Mouse (Mus musculus) liver, embryonic 13.5 days (tissue): Measurements from ENCODE around the gene F2rl1. TPM values are rescaled to one million over a fixed set of nuclear protein-coding genes. Genes with fewer than 3 reads are reported as not detected.

Experiments used
- ATAC-seq: fragments of 200-750 bp; cut with Nextera tagmentation; 2 replicates; pipeline ENCODE4 v1.8.0; 2017; ENCODE audit warnings: low read depth, mild to moderate bottlenecking, moderate number of reproducible peaks, moderate library complexity
- DNase-seq: peaks from one replicate; pipeline ENCODE4 v3.0.0; 2022
- H3K27ac ChIP-seq: fragments of 300-500 bp; sonication (generic); 2 replicates; pipeline ENCODE4 v1.5.1; 2015; ENCODE audit warnings: moderate library complexity, mild to moderate bottlenecking, inconsistent platforms
- H3K27me3 ChIP-seq: fragments of 300-500 bp; sonication (generic); 2 replicates; pipeline ENCODE4 v1.6.1; 2015; ENCODE audit warnings: mild to moderate bottlenecking, inconsistent platforms
- H3K36me3 ChIP-seq: fragments of 300-500 bp; sonication (generic); 2 replicates; pipeline ENCODE4 v1.6.1; 2015; ENCODE audit warnings: mild to moderate bottlenecking, inconsistent platforms
- H3K4me1 ChIP-seq: fragments of 300-500 bp; sonication (generic); replicated peaks from 2 replicates; pipeline ENCODE4 v1.6.1; 2015; ENCODE audit warnings: inconsistent platforms
- H3K4me2 ChIP-seq: fragments of 300-500 bp; sonication (generic); 2 replicates; pipeline ENCODE4 v1.6.1; 2015; ENCODE audit warnings: inconsistent platforms, mild to moderate bottlenecking, moderate library complexity
- H3K4me3 ChIP-seq: fragments of 300-500 bp; sonication (generic); replicated peaks from 2 replicates; pipeline ENCODE4 v1.5.1; 2015; ENCODE audit warnings: mild to moderate bottlenecking, inconsistent platforms
- H3K9ac ChIP-seq: fragments of 300-500 bp; sonication (generic); 2 replicates; pipeline ENCODE4 v1.6.1; 2015; ENCODE audit warnings: mild to moderate bottlenecking, inconsistent platforms
- H3K9me3 ChIP-seq: fragments of 300-500 bp; sonication (generic); replicated peaks from 2 replicates; pipeline ENCODE4 v1.6.1; 2016; ENCODE audit warnings: inconsistent platforms
- WGBS: fragments of 180-500 bp; shearing (Covaris S2); methylation state at CpG from one replicate; pipeline ENCODE4 v1.1.7; 2015; ENCODE audit not compliant: insufficient replicate concordance; 5-methylcytosine and 5-hydroxymethylcytosine counted together
- polyA plus RNA-seq: library from polyadenylated mRNA; unstranded; fragments of >200 nt; fragmentation: Nextera tagmentation; extraction: Ambion mirVana; gene quantifications from 2 replicates; pipeline ENCODE4 v1.2.1, GENCODE M21; 2015

F2rl1 gene
- 0.22 and 0.32 TPM in 2 replicates for polyA plus RNA-seq

DNA sequence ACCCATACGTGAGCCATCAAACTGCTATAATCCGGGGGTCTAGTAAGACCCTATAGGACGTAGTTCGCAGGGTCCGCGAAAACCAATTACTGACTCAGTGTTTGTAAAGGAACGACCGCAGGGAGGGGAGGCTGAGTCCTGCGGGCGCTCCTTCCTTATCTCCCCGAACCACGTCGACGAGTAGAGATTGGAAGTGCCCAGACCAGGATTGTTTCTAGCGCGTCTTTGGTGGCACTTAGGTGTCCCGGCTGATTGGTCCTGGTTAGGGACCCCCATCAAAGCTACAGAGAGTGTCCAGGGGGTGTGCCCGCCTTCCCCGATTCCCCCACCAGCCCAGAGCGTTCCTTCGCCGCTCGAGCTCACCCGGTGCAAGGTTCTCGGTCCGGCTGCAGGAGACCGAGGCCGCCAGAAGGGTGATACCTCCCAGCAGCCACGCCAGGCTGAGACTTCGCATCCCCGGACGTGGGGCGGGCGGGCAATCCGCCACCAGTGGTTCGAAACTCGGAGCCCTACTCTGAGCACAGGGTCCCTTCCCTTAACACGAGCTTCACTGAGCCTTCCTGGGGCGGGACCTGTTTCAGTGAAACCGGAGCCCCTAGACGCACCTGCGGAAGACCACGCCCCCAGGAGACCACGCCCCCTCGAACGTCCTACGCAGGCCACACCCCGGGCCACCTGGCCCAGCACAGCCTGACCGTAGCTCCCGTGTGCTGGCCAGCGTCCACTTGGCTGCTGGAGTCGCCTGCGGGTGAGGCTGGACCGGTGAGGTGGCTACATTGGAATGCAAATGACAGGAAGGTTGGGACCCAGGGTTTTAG is at the start of gene F2rl1:
F2rl1 (minus strand) TSS at position 554 of the 818 bp plus-strand sequence.
- WGBS: 2% methylated on average over 54 of the region's 54 CpGs
- no peaks in the 10 kb centered on the region for H3K9me3 ChIP-seq
- peak; percentile 57 for ATAC-seq
- peak within 1 kb of the TSS; percentile 70 for H3K4me2 ChIP-seq
- peaks cover 86% of the 10 kb centered on the region for H3K27me3 ChIP-seq
- peaks cover 14% of the 10 kb centered on the region for H3K4me1 ChIP-seq
- no peak within 1 kb of the TSS for H3K27ac ChIP-seq
- H3K36me3 ChIP-seq: no peaks in the 10 kb centered on the region
- H3K4me3 ChIP-seq: peak within 1 kb of the TSS; percentile 51
- DNase-seq: no peak
- peak within 1 kb of the TSS; percentile 7; the same call in 1 of the 2 replicates for H3K9ac ChIP-seq

DNA sequence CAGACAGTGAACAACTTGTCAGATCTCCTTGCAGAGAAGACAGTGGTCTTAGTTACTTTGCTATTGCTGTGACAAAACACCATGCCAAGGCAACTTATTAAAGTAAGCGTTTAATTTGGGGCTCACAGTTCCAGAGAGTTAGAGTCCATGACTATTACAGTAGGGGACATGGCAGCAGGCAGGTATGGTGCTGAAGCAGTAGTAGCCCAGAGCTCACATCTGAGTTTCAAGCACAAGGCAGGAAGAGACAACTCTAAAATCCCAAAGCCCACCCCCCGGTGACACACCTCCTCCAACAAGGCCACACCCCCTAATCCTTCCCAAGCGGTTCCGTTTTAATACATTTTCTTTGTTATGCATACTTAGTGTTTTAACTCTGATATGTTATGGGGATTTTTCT is 45.9 kb upstream of the F2rl1 start:
- DNase-seq (no peak), ATAC-seq (no peak)
- H3K4me2 ChIP-seq: no peak overlapping the region
- no peak overlapping the region for H3K9ac ChIP-seq
- H3K9me3 ChIP-seq: no peaks in the 10 kb centered on the region
- 0 out of 2 replicates have a peak, but pooled peaks cover 4% of the 10 kb centered on the region for H3K27me3 ChIP-seq
- H3K4me3 ChIP-seq: no peak overlapping the region
- no peaks in the 10 kb centered on the region for H3K36me3 ChIP-seq
- H3K4me1 ChIP-seq: peaks cover 15% of the 10 kb centered on the region
- 85% methylated on average over 4 of the region's 4 CpGs for WGBS
- no peak overlapping the region for H3K27ac ChIP-seq

DNA sequence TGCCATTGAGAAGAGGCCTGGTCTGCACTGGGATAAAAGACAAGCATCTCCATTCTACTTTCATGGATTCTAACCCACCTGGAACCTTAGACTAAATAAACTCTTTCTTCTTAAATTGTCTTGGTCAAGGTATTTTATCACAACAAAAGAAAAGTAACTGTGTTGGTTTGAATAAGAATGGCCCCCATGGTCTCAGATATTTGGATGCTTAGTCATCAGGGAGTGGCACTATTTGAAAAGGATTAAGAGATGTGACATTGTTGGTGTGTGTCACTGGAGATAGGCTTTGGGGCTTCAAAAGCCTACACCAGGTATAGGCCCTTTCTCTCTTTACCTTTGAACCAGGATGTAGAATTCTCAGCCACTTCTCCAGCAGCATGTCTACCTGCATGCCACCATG is 44.3 kb upstream of the F2rl1 start:
- Histone ChIP-seq H3K9ac (no peak overlapping the region), H3K4me2 (no peak overlapping the region), H3K9me3 (no peaks in the 10 kb centered on the region), H3K36me3 (no peaks in the 10 kb centered on the region), H3K4me3 (no peak overlapping the region), H3K27ac (no peak overlapping the region), H3K27me3 (no peaks in the 10 kb centered on the region), H3K4me1 (peaks cover 21% of the 10 kb centered on the region)
- no peak for ATAC-seq
- no peak for DNase-seq

DNA sequence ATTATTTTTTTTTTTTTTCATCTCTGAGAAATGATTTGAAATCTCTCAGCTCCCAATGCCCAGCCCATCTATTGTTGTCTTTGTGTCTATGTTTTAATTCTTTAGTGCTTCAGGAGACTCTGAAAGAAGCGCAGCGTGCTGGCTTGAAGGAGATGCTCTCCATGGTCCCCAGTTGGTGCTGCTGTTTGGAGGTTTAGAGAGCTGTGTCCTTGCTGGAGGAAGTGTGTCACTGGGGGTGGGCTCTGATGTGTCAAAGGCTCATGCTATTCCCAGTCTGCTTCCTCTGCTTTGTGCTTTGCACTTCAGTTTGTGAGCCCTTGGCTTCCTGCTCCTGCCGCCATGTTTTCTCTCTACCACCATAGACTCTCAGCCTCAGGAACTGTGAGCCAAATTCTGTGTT is 43.3 kb upstream of the F2rl1 start:
- no peak overlapping the region for H3K9ac ChIP-seq
- peaks cover 21% of the 10 kb centered on the region for H3K4me1 ChIP-seq
- DNase-seq (no peak), ATAC-seq (no peak)
- H3K27me3 ChIP-seq: no peaks in the 10 kb centered on the region
- H3K27ac ChIP-seq: no peak overlapping the region
- no peak overlapping the region for H3K4me3 ChIP-seq
- H3K9me3 ChIP-seq: no peaks in the 10 kb centered on the region
- 86% methylated on average over 3 of the region's 3 CpGs for WGBS
- no peaks in the 10 kb centered on the region for H3K36me3 ChIP-seq
- no peak overlapping the region for H3K4me2 ChIP-seq

DNA sequence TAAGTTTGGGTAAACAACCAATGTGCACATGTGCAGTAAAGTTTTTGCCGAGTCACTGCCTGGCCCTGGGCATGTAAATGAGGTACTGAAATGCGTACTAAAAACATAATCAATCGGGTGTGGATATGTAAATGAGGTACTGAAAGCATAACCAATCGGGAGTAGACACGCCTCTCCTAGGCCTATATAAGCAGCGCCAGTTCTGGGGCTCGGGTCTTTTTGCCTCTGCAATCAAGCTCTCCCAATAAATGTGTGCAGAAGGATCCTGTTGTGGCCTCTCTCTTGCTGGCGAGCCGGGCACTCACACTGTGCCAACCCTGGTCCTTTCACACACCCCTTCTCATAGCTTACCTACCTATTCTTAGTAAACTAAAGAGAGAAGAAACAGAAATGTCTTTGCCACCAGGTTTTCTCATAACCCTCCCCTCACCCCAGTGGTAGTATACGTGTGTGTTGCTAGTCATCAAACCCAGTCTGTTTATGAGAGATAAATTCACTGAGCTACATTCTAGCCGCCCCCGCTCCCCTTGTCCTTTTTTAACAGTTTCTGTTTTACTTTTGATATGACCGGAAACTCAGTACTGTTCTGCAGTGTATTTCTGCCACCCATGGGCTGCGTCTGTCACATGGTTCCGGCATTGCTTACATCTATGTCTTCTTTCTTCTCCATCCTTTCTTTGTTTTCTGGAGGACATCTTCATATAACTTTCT is 42.0 kb upstream of the F2rl1 start:
- DNase-seq (peak; percentile 34), ATAC-seq (peak; percentile 72)
- peaks cover 21% of the 10 kb centered on the region for H3K4me1 ChIP-seq
- H3K9me3 ChIP-seq: no peaks in the 10 kb centered on the region
- no peak overlapping the region for H3K27ac ChIP-seq
- 70% methylated on average over 15 of the region's 15 CpGs for WGBS
- no peak overlapping the region for H3K4me3 ChIP-seq
- no peaks in the 10 kb centered on the region for H3K27me3 ChIP-seq
- no peak overlapping the region for H3K9ac ChIP-seq
- H3K4me2 ChIP-seq: no peak overlapping the region
- no peaks in the 10 kb centered on the region for H3K36me3 ChIP-seq

DNA sequence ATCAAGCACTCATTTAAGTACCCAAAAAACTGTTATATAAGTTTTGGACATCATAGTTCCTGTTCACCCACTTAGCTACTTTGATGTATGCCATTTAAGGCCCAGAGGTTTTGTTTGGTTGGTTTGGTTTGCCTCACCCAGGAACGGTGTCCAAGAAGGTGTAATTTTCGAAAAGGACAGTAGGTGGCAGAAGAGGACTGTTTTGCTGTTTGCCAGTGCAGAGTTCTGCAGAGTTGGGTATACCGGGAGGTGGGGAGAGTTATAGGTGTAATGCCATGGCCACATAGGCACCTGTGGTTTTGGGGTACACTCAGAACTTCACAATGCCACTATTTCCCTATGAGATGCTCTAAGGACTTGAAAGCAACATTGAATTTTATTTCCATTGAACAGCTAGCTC is 38.7 kb upstream of the F2rl1 start:
- no peak overlapping the region for H3K9ac ChIP-seq
- H3K27ac ChIP-seq: no peak overlapping the region
- peaks cover 21% of the 10 kb centered on the region for H3K4me1 ChIP-seq
- no peaks in the 10 kb centered on the region for H3K36me3 ChIP-seq
- peak; percentile 69 for ATAC-seq
- H3K4me3 ChIP-seq: no peak overlapping the region
- WGBS: 3% methylated on average over 3 of the region's 3 CpGs
- no peaks in the 10 kb centered on the region for H3K9me3 ChIP-seq
- H3K4me2 ChIP-seq: no peak overlapping the region
- H3K27me3 ChIP-seq: no peaks in the 10 kb centered on the region
- peak; percentile 59 for DNase-seq

DNA sequence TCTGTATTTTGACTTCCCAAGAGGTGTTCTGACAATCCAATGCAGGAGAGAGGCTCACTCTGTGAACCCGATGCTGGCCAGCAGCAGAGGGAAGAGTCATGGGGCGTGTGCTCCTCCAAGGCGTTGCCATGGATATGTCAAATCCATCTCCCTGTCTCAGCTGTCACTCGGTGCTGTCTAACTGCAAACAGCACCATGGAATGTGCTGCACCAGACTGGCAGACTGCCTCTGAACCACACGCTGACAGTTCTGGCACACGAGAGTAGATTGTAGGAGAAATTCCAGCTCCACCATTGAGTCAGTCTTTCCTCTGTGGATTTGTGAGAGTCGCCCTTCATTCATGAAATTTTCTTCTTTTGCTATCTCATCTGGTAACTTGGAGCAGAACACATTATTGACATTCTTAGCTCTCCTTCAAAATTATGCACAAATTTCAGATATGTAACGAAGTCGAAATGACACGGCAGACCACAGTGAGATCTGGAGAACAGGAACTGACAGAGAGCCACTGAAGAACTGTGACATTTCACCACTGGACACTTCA is 38.1 kb upstream of the F2rl1 start:
- Histone ChIP-seq H3K4me1 (peaks cover 21% of the 10 kb centered on the region), H3K9ac (no peak overlapping the region), H3K27ac (no peak overlapping the region), H3K27me3 (no peaks in the 10 kb centered on the region), H3K36me3 (no peaks in the 10 kb centered on the region), H3K4me2 (no peak overlapping the region), H3K9me3 (no peaks in the 10 kb centered on the region), H3K4me3 (no peak overlapping the region)
- DNase-seq (no peak), ATAC-seq (no peak)
- 40% methylated on average over 10 of the region's 10 CpGs for WGBS

DNA sequence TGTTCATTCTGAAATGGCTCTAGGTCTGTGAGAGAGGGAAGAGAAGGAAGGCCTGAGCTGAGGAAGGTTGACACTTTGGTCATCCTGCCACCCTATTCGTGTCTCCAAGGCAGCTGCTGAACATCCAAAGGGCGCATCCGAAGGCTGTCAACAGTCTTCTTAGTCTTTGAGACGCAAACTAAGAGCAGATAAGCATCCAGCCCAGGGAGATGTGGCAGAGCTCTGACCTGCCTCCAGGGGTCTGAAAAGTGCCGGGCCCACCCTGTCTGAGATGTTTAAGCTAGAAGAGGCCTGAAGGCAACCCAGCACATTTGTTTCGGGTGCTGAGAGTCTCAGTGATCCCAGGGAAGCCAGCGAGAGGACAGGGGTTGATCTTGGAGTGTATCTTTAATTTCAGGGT is 32.3 kb upstream of the F2rl1 start:
- no peak overlapping the region for H3K4me3 ChIP-seq
- WGBS: 73% methylated on average over 7 of the region's 7 CpGs
- no peak for ATAC-seq
- H3K4me1 ChIP-seq: peaks cover 7% of the 10 kb centered on the region; the same call in 1 of the 2 replicates
- no peak overlapping the region for H3K27ac ChIP-seq
- no peak overlapping the region for H3K9ac ChIP-seq
- no peak overlapping the region for H3K4me2 ChIP-seq
- H3K36me3 ChIP-seq: no peaks in the 10 kb centered on the region
- H3K27me3 ChIP-seq: no peaks in the 10 kb centered on the region
- DNase-seq: no peak
- H3K9me3 ChIP-seq: no peaks in the 10 kb centered on the region

DNA sequence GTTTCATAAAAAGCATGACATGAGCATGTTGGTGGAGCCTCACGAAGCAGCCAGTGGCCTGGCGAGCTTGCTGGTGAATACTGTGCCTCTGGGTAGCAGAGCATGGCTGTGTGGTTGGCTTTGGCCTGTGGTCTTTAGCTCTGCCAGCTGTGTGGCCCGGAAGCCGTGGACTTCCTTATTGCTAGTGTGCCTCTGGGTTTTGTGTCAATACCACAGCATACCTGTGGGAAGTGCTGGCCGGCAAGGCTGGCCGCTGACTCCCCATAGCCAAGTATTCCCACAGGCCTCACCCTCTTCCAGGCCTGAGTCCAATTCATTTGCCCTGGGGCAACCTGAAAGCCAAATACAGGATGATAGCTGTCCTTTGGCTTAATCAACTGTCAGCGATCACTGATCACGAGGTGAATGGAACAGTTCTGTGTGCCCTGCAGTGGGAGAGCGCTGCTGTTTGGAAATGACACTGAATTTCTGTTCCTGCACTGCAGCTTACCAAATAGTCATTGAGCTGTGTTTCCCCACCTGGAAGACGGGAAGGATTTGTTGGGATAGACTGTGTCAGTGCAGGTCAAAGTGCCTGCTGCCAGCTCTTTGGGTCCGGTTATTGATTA is 29.0 kb upstream of the F2rl1 start:
- Histone ChIP-seq H3K27me3 (peaks cover 18% of the 10 kb centered on the region), H3K27ac (no peak overlapping the region), H3K4me1 (peaks cover 7% of the 10 kb centered on the region; the same call in 1 of the 2 replicates), H3K36me3 (no peaks in the 10 kb centered on the region), H3K9me3 (no peaks in the 10 kb centered on the region), H3K4me3 (no peak overlapping the region), H3K4me2 (no peak overlapping the region), H3K9ac (no peak overlapping the region)
- 47% methylated on average over 11 of the region's 11 CpGs for WGBS
- DNase-seq: no peak
- no peak for ATAC-seq

DNA sequence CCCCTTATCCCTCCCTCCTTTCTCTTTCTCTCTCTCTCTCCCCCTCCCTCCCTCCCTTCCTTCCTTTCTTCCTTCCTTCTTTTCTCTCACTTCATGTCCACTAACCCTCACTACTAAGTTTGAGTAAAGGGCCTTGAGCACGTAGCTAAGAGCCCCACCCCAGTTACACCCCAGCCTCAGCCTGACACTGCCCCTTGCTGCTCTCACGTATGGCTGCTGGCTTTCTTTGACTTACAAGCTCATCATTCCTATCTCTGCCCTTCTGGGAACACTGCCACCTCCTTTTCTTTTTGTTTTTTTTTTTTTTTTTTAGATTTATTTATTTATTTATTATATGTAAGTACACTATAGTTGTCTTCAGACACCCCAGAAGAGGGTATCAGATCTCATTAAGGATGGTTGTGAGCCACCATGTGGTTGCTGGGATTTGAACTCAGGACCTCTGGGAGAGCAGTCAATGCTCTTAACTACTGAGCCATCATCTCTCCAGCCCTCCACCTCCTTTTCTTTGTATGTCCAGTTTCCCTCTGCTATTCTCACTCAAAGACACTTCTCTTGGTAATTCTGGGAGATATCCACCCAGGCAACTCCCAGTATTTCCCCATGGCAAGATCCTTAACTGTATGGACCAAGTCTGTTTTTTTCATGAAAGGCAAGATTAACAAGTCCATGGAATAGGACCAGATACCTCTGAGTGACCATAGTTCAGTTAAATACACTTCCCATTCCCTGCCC is 25.8 kb upstream of the F2rl1 start:
- Histone ChIP-seq H3K9ac (no peak overlapping the region), H3K9me3 (no peaks in the 10 kb centered on the region), H3K4me1 (peaks cover 9% of the 10 kb centered on the region; the same call in 1 of the 2 replicates), H3K27ac (no peak overlapping the region), H3K27me3 (peaks cover 43% of the 10 kb centered on the region), H3K4me2 (no peak overlapping the region), H3K36me3 (no peaks in the 10 kb centered on the region), H3K4me3 (no peak overlapping the region)
- whole genome bisulfite sequencing: 42% methylated on average over 2 of the region's 2 CpGs
- ATAC-seq: no peak
- DNase-seq: no peak

DNA sequence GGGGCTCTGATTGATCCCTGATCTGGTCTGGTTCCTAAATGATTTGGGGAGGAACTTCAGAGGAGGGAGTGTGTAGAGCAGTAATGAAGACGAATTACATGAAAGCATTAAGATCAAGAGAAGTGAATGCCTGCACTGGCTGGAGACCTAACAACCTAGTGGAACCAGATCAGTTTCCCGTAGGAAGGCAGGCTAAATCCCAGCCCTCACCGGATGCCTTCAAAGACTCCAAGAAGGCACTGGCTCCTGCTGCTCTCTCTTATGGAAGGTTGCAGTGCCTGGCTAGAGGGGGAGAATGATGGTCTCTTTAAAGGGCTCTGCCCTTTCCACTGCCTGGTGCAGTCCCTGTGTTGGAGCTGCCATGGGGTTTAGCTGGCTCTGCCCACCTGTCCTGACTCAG is 24.4 kb upstream of the F2rl1 start:
- no peaks in the 10 kb centered on the region for H3K9me3 ChIP-seq
- ATAC-seq (no peak), DNase-seq (no peak)
- 27% methylated on average over 3 of the region's 3 CpGs for WGBS
- H3K4me3 ChIP-seq: no peak overlapping the region
- peaks cover 43% of the 10 kb centered on the region for H3K27me3 ChIP-seq
- no peak overlapping the region for H3K9ac ChIP-seq
- peaks cover 9% of the 10 kb centered on the region; the same call in 1 of the 2 replicates for H3K4me1 ChIP-seq
- H3K4me2 ChIP-seq: no peak overlapping the region
- no peaks in the 10 kb centered on the region for H3K36me3 ChIP-seq
- no peak overlapping the region for H3K27ac ChIP-seq
